Mouse (Mus musculus) frontal cortex, postnatal 10 days (tissue): Measurements from ENCODE around the gene Gja5.
A peak's percentile ranks its signal among the peaks of the same experiment; 100 is the strongest.

Source experiments
- DNase-seq, 2 experiments: peaks; one replicate each; pipeline ENCODE4 v3.0.0; 2022; ENCODE audit warnings: low spot score in 2 of 2, mixed read lengths in 1 of 2

Gja5 gene

GRCm38 (mm10) chr3:96936241-96936640 lies 31.7 kb downstream of the Gja5 start:
- no peak for DNase-seq

- DNase-seq = no peak
Measured at GRCm38 (mm10) chr3:96937606-96938005, 33.1 kb downstream of the Gja5 start.

GRCm38 (mm10) chr3:96938738-96939137 lies 34.2 kb downstream of the Gja5 start:
- DNase-seq = peak; percentile 75 to 86

- DNase-seq = no peak
Measured at GRCm38 (mm10) chr3:96942706-96943105, 38.2 kb downstream of the Gja5 start.

DNA sequence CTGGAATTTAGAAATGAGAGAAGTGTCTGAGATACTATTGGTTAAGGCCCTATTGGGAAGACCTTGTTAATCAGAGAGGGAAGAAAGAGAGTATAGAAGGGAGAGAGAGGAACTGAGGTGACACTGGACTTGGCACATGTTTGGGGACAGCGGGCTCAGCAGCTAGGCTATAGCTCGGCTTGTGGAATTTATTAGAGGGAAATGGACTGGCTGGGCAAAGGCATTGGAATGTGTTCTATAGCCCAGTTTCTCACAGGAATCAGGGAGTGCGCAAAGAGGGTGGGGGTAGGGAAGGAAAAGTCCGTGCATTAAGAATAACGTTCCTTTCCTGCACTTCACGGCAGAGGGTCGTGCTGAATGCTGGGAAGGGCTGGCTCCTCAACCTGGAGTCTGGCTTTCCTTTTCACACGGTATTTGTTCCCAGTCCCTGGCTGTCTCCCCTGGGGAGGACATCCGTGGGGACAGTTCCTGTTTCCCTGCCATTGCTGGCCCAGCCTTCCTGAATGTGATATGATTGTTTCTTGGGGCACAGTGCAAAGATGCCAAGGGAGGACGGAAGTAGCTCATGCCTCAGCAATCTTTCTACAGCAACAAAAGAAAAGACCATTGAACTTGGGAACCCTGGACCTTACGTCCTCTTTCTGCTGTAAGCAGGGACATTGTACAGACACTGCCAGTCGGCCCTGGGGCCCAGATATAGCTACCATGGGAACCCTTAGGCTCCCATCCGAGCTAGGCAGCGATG lies 49.2 kb downstream of the Gja5 start:
- DNase-seq = no peak

- DNase-seq = no peak
Measured at GRCm38 (mm10) chr3:96960597-96960996, 56.1 kb downstream of the Gja5 start.

DNA sequence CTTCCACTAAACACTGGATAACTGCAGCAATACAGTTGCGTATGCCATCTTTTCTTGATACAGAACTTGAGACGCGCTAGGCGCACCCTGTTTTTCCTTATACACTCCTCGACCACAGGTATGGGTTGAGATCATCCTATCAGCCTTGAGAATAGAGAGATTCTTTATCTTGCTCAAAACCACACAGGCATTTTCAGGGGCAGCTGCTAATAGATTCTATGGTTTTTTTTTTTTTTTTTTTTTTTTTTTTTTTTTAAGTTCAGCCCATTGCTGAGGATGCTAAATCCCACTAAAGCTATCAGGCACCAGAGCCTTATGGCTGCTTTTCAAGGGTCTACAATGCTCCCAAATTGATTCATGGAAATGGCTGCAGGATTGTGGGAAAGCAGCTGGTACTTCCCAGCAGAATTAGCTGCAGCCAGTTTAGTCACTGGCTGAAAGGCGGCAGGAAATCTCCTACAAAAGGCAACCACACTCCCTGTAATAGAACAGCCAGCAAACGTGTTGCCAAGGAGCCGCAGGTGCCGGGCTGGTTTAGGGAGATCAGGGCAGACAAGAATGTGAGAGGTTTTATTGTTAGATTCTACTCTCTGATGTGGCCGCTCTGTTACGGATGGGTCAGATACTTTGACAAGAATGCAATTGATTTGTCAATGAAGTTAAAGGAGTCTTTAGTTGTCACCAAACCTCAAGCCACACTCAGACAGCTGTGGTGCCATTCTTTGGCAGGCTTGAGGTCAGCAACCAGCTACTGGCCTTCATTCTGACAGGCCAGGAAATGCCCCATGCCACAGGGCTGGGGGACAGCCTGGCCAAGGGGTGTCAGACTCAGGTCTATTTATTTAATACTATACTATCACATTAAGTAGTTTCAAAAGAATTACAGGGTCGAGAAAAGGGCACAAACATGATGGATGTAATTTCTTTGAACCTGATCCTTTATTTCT lies 58.9 kb downstream of the Gja5 start:
- peak in 1 of 2 experiments; percentile 11 for DNase-seq

DNA sequence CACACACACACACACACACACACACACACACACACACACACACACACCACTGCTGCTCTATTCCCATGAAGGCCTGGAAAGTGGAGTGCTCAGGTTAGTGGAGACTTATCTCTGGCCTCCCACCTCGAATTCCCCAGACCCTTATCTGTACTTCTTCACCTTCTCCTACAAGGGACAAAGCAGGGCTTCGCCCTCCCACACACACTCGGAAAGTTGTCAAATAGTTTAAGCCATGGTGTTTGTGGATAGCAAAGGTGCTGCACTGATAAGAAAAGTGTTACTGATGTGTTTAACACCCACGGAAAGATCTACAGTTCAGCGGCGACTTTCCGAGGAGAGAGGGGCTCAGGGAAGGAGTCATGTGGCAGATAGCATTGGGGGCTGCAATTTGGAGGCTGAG lies 66.5 kb downstream of the Gja5 start:
- DNase-seq = no peak

- DNase-seq = no peak
Measured at GRCm38 (mm10) chr3:96974467-96974866, 70.0 kb downstream of the Gja5 start.

DNA sequence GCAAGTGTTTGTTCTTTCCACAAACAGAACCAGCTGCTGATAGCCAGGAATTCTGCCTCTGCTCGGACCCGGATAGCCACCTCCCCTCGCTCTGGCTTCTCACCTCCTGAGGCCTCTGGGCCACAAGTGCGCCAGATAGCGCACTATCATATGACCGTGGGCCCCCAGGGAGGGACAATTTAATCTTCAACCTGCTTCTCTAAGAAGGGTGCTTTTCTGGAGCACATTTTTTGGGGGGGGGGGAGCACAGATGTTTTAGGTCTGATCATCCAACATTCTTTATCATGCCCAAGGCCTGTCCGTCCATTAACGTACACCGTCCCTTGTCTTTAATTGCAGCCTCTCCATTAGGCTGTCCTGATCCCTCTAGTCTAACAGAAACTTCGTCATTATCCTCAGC lies 71.1 kb downstream of the Gja5 start:
- no peak for DNase-seq

DNA sequence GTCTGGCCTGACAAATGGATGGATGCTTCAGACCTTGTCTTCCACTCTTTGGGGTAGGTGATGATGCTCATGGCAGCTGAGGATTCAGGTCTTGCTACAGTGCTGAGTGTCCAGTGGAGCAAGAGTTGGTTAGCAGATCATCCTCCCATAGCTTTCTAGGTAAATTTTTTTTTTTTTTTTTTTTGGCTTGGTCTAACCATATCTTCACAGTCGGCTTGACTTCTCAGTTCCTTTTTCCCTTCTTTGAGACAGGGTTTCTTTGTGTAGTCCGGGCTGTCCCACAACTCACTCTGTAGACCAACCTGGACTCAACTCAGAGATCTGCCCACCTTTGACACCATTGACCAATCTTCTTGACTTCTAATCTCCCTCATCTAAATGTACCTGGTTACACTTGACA lies 73.0 kb downstream of the Gja5 start:
- no peak for DNase-seq

- no peak for DNase-seq
Measured at GRCm38 (mm10) chr3:96978469-96978868, 74.0 kb downstream of the Gja5 start.

- no peak for DNase-seq
Measured at GRCm38 (mm10) chr3:96979020-96979419, 74.5 kb downstream of the Gja5 start.

DNA sequence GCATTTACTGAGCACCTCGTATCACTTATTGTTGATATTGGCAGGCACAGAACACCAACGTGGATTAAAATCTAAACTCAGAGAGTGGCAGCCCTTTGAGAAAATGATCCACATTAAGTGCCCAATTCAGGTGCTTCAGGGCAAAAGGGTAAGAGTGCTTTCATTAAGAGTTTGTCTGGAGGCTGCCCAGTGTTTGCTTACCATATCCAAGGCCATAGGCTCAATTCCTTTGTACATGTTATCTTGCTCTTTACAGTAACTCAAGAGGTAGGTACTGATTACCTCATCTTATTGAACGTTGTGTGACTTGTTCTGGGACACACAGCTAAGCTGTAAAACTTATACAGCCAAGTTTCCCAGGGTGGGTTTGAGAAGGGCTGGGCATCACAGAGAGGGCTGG lies 77.3 kb downstream of the Gja5 start:
- no peak for DNase-seq

GRCm38 (mm10) chr3:96982666-96983065 lies 78.2 kb downstream of the Gja5 start:
- no peak for DNase-seq

DNA sequence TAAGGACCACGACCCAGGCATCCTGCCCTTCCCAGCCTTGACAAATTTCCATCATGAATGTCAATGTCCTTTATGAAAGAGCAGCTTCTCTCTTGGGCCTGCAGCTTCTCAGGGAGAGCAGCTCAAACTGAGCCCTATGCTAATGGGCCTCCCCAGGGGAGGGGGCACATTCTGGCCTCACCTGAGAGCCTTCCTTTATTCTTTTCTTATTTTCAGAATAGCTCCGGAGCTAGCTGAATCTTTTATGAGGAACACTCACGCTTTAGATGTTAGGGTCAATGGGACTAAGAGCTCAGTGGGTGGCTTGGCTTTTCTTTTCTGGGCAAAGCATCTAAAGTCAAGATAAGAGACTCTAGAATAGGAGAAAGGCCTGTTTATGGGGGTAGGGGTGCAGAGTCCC lies 88.0 kb downstream of the Gja5 start:
- DNase-seq = no peak

- no peak for DNase-seq
Measured at GRCm38 (mm10) chr3:96997770-96998169, 93.3 kb downstream of the Gja5 start.

- DNase-seq = peak in 1 of 2 experiments; percentile 6
Measured at GRCm38 (mm10) chr3:97003111-97003510, 98.6 kb downstream of the Gja5 start.

GRCm38 (mm10) chr3:97004509-97004908 lies 100.0 kb downstream of the Gja5 start:
- no peak for DNase-seq

- no peak for DNase-seq
Measured at GRCm38 (mm10) chr3:97007010-97007448, 102.5 kb downstream of the Gja5 start.

DNA sequence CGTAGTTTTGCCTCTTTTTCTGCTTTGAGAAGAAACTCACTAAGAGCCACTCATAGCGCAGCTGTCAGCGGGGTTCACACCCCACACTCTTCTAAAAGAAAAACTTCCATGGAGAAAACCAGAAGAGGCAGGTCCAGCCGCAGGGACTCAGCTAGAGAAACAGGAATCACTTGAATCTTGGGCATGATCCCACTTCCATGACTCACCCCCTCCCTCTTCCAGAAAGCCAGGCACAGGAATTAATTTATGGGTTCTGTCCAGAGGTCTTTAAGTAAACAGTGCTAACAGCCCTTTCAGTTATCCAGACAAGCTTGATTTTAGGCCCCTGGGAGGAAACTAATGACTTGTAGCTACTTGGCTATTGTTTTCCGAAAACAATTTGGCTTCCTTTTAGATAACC lies 120.7 kb downstream of the Gja5 start:
- no peak for DNase-seq

- DNase-seq = no peak
Measured at GRCm38 (mm10) chr3:97032053-97032496, 127.6 kb downstream of the Gja5 start.

DNA sequence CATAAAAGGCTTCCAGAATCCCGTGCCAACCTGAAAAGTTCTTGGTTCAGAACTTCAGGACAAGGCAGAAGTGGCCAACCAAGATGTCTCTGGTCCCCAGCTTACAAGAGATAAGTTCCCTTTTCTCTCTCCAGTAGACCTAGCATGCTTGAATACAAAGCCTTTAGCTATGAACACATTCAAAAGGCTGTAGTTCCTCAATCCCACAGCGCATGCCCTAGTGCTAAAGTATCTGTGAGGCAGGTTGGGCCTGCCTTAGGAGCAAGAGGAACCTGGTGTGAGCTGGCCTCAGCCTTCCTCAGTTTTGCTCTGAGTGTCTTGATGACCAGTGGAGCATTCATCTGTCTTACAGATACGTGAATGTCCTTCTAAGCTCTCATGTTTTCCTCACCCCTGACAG lies 131.1 kb downstream of the Gja5 start:
- no peak for DNase-seq
